Mouse (Mus musculus) forebrain, embryonic 15.5 days (tissue): ENCODE measurements at regions not wholly inside any gene's neighbourhood (a gene's known extent, or its start where the extent isn't known, plus 50 kb on each side); places are given as distances from the start of the nearest gene placed in this dataset.

ENCODE experiments used
- ATAC-seq: fragments of 200-750 bp; cut with Nextera tagmentation; replicated peaks from 2 replicates; pipeline ENCODE4 v1.8.0; 2017; ENCODE audit warnings: mild to moderate bottlenecking, moderate TSS enrichment, moderate library complexity
- H3K27ac ChIP-seq: fragments of 300-500 bp; sonication (generic); replicated peaks from 2 replicates; pipeline ENCODE4 v1.5.1; 2015; ENCODE audit warnings: mild to moderate bottlenecking, inconsistent platforms
- H3K27me3 ChIP-seq: fragments of 300-500 bp; sonication (generic); 2 replicates; pipeline ENCODE4 v1.6.1; 2015; ENCODE audit warnings: inconsistent platforms
- H3K36me3 ChIP-seq: fragments of 300-500 bp; sonication (generic); 2 replicates; pipeline ENCODE4 v1.6.1; 2015; ENCODE audit warnings: mild to moderate bottlenecking, inconsistent platforms
- H3K4me1 ChIP-seq: fragments of 300-500 bp; sonication (generic); 2 replicates; pipeline ENCODE4 v1.6.1; 2015; ENCODE audit warnings: inconsistent platforms
- H3K4me2 ChIP-seq: fragments of 300-500 bp; sonication (generic); replicated peaks from 2 replicates; pipeline ENCODE4 v1.6.1; 2015; ENCODE audit warnings: mild to moderate bottlenecking, inconsistent platforms
- H3K4me3 ChIP-seq: fragments of 300-500 bp; sonication (generic); 2 replicates; pipeline ENCODE4 v1.5.1; 2015; ENCODE audit warnings: mild to moderate bottlenecking, inconsistent platforms
- H3K9ac ChIP-seq: fragments of 300-500 bp; sonication (generic); replicated peaks from 2 replicates; pipeline ENCODE4 v1.6.1; 2015; ENCODE audit warnings: mild to moderate bottlenecking, inconsistent platforms
- H3K9me3 ChIP-seq: fragments of 300-500 bp; sonication (generic); 2 replicates; pipeline ENCODE4 v1.6.1; 2016; ENCODE audit warnings: inconsistent platforms
- WGBS: fragments of 180-500 bp; shearing (Covaris S2); methylation state at CpG from one replicate; pipeline ENCODE4 v1.1.7; 2015; ENCODE audit warnings: mixed read lengths; 5-methylcytosine and 5-hydroxymethylcytosine counted together

- Histone ChIP-seq H3K4me1 (no peaks in the 10 kb centered on the region), H3K9ac (no peak overlapping the region), H3K36me3 (no peaks in the 10 kb centered on the region), H3K27me3 (no peaks in the 10 kb centered on the region), H3K4me2 (no peak overlapping the region), H3K27ac (no peak overlapping the region), H3K4me3 (no peak overlapping the region), H3K9me3 (no peaks in the 10 kb centered on the region)
- ATAC-seq: no peak
- 88% methylated on average over 2 of the region's 2 CpGs for WGBS
Observed at GRCm38 (mm10) chr9:23651300-23651699, 428.4 kb downstream of the Bmper start.

- no peaks in the 10 kb centered on the region for H3K27me3 ChIP-seq
- H3K36me3 ChIP-seq: no peaks in the 10 kb centered on the region
- H3K4me2 ChIP-seq: no peak overlapping the region
- H3K9ac ChIP-seq: no peak overlapping the region
- H3K4me1 ChIP-seq: no peaks in the 10 kb centered on the region
- no peaks in the 10 kb centered on the region for H3K9me3 ChIP-seq
- WGBS: 80% methylated on average over 2 of the region's 2 CpGs
- H3K27ac ChIP-seq: no peak overlapping the region
- no peak overlapping the region for H3K4me3 ChIP-seq
- ATAC-seq: no peak
Observed at GRCm38 (mm10) chr9:23653086-23653485, 430.2 kb downstream of the Bmper start.

GRCm38 (mm10) chr9:23654777-23655176 is 431.9 kb downstream of the Bmper start:
- H3K9me3 ChIP-seq: no peaks in the 10 kb centered on the region
- no peak overlapping the region for H3K4me3 ChIP-seq
- no peak overlapping the region for H3K27ac ChIP-seq
- 87% methylated on average over 1 of the region's 1 CpGs for WGBS
- H3K27me3 ChIP-seq: no peaks in the 10 kb centered on the region
- ATAC-seq: no peak
- no peak overlapping the region for H3K4me2 ChIP-seq
- H3K36me3 ChIP-seq: no peaks in the 10 kb centered on the region
- no peaks in the 10 kb centered on the region for H3K4me1 ChIP-seq
- no peak overlapping the region for H3K9ac ChIP-seq

- Histone ChIP-seq H3K4me3 (no peak overlapping the region), H3K4me1 (no peaks in the 10 kb centered on the region), H3K27ac (no peak overlapping the region), H3K9me3 (no peaks in the 10 kb centered on the region), H3K9ac (no peak overlapping the region), H3K4me2 (no peak overlapping the region), H3K36me3 (no peaks in the 10 kb centered on the region), H3K27me3 (no peaks in the 10 kb centered on the region)
- no peak for ATAC-seq
Observed at GRCm38 (mm10) chr9:23665960-23666359, 431.8 kb upstream of the Npsr1 start.

GRCm38 (mm10) chr9:23669230-23669629 is 428.6 kb upstream of the Npsr1 start:
- H3K4me3 ChIP-seq: no peak overlapping the region
- H3K9ac ChIP-seq: no peak overlapping the region
- no peaks in the 10 kb centered on the region for H3K4me1 ChIP-seq
- ATAC-seq: no peak
- no peaks in the 10 kb centered on the region for H3K9me3 ChIP-seq
- H3K27me3 ChIP-seq: no peaks in the 10 kb centered on the region
- H3K27ac ChIP-seq: no peak overlapping the region
- 88% methylated on average over 4 of the region's 4 CpGs for WGBS
- H3K36me3 ChIP-seq: no peaks in the 10 kb centered on the region
- no peak overlapping the region for H3K4me2 ChIP-seq

GRCm38 (mm10) chr9:23670642-23671041 is 427.2 kb upstream of the Npsr1 start:
- no peaks in the 10 kb centered on the region for H3K9me3 ChIP-seq
- H3K27ac ChIP-seq: no peak overlapping the region
- H3K9ac ChIP-seq: no peak overlapping the region
- H3K4me3 ChIP-seq: no peak overlapping the region
- ATAC-seq: no peak
- WGBS: 45% methylated on average over 5 of the region's 5 CpGs
- H3K27me3 ChIP-seq: no peaks in the 10 kb centered on the region
- H3K36me3 ChIP-seq: no peaks in the 10 kb centered on the region
- H3K4me2 ChIP-seq: no peak overlapping the region
- no peaks in the 10 kb centered on the region for H3K4me1 ChIP-seq

GRCm38 (mm10) chr9:23673347-23673860 is 424.4 kb upstream of the Npsr1 start:
- H3K36me3 ChIP-seq: no peaks in the 10 kb centered on the region
- WGBS: 94% methylated on average over 4 of the region's 4 CpGs
- no peak overlapping the region for H3K4me3 ChIP-seq
- no peak for ATAC-seq
- no peak overlapping the region for H3K4me2 ChIP-seq
- H3K27me3 ChIP-seq: no peaks in the 10 kb centered on the region
- no peak overlapping the region for H3K27ac ChIP-seq
- H3K9me3 ChIP-seq: no peaks in the 10 kb centered on the region
- no peaks in the 10 kb centered on the region for H3K4me1 ChIP-seq
- H3K9ac ChIP-seq: no peak overlapping the region

GRCm38 (mm10) chr9:23674833-23675232 is 423.0 kb upstream of the Npsr1 start:
- H3K36me3 ChIP-seq: no peaks in the 10 kb centered on the region
- 44% methylated on average over 8 of the region's 8 CpGs for WGBS
- no peak overlapping the region for H3K9ac ChIP-seq
- no peaks in the 10 kb centered on the region for H3K9me3 ChIP-seq
- H3K4me3 ChIP-seq: no peak overlapping the region
- no peaks in the 10 kb centered on the region for H3K27me3 ChIP-seq
- no peaks in the 10 kb centered on the region for H3K4me1 ChIP-seq
- ATAC-seq: no peak
- no peak overlapping the region for H3K4me2 ChIP-seq
- H3K27ac ChIP-seq: no peak overlapping the region

GRCm38 (mm10) chr9:23689456-23689855 is 408.3 kb upstream of the Npsr1 start:
- Histone ChIP-seq H3K9ac (no peak overlapping the region), H3K4me3 (no peak overlapping the region), H3K27ac (no peak overlapping the region), H3K4me1 (peaks cover 11% of the 10 kb centered on the region), H3K27me3 (no peaks in the 10 kb centered on the region), H3K36me3 (no peaks in the 10 kb centered on the region), H3K4me2 (no peak overlapping the region), H3K9me3 (no peaks in the 10 kb centered on the region)
- ATAC-seq: no peak

GRCm38 (mm10) chr9:23692768-23693441 is 404.9 kb upstream of the Npsr1 start:
- ATAC-seq: peak; percentile 91
- Histone ChIP-seq H3K4me2 (no peak overlapping the region), H3K27me3 (no peaks in the 10 kb centered on the region), H3K4me1 (peaks cover 11% of the 10 kb centered on the region), H3K4me3 (no peak overlapping the region), H3K9me3 (no peaks in the 10 kb centered on the region), H3K36me3 (no peaks in the 10 kb centered on the region), H3K9ac (no peak overlapping the region), H3K27ac (0 out of 2 replicates have a peak overlapping the region, but pooled peaks have one; percentile 19)
- 17% methylated on average over 8 of the region's 8 CpGs for WGBS

- no peaks in the 10 kb centered on the region for H3K9me3 ChIP-seq
- WGBS: 15% methylated on average over 1 of the region's 1 CpGs
- no peak overlapping the region for H3K9ac ChIP-seq
- no peaks in the 10 kb centered on the region for H3K27me3 ChIP-seq
- no peak overlapping the region for H3K4me2 ChIP-seq
- ATAC-seq: no peak
- peaks cover 11% of the 10 kb centered on the region for H3K4me1 ChIP-seq
- H3K27ac ChIP-seq: no peak overlapping the region
- no peaks in the 10 kb centered on the region for H3K36me3 ChIP-seq
- no peak overlapping the region for H3K4me3 ChIP-seq
Observed at GRCm38 (mm10) chr9:23693442-23693829, 404.4 kb upstream of the Npsr1 start.

- no peaks in the 10 kb centered on the region for H3K27me3 ChIP-seq
- no peaks in the 10 kb centered on the region for H3K9me3 ChIP-seq
- no peak overlapping the region for H3K9ac ChIP-seq
- no peak for ATAC-seq
- H3K4me1 ChIP-seq: peaks cover 11% of the 10 kb centered on the region
- no peak overlapping the region for H3K27ac ChIP-seq
- no peak overlapping the region for H3K4me3 ChIP-seq
- WGBS: 92% methylated on average over 2 of the region's 2 CpGs
- no peak overlapping the region for H3K4me2 ChIP-seq
- no peaks in the 10 kb centered on the region for H3K36me3 ChIP-seq
Observed at GRCm38 (mm10) chr9:23694481-23694880, 403.3 kb upstream of the Npsr1 start.

- H3K4me2 ChIP-seq: no peak overlapping the region
- H3K4me3 ChIP-seq: no peak overlapping the region
- H3K9ac ChIP-seq: no peak overlapping the region
- H3K4me1 ChIP-seq: no peaks in the 10 kb centered on the region
- 90% methylated on average over 1 of the region's 1 CpGs for WGBS
- ATAC-seq: no peak
- H3K36me3 ChIP-seq: no peaks in the 10 kb centered on the region
- no peaks in the 10 kb centered on the region for H3K9me3 ChIP-seq
- H3K27ac ChIP-seq: no peak overlapping the region
- no peaks in the 10 kb centered on the region for H3K27me3 ChIP-seq
Observed at GRCm38 (mm10) chr9:23700567-23700966, 397.2 kb upstream of the Npsr1 start.
